8 mouse cellular contexts compared by ENCODE assay signal in genomic region chr11:115766356-115766943, GRCm38 (mm10). TPM values are rescaled to one million over a fixed set of nuclear protein-coding genes. Genes with fewer than 3 reads are reported as not detected.
DNase-seq lines count a peak whose midpoint lies in the region; ATAC-seq and TF ChIP-seq lines count a peak whose summit lies in the region.

No protein-coding gene starts in this region.

- no peak for TF ChIP-seq CTCF in thymus, adult 2 months (IDR thresholded peaks at IDR 0.05; ENCODE audit: borderline replicate concordance, control insufficient read depth, extremely low read depth, insufficient read depth, low read length, poor library complexity)

- H3K9ac ChIP-seq in heart, embryonic 11.5 days (ENCODE audit: low read depth, low read length) = peak overlapping the region; percentile 93
- H3K9ac ChIP-seq in kidney, embryonic 16.5 days (replicated peaks; ENCODE audit: low read length) = peak overlapping the region; percentile 93

- peak overlapping the region; percentile 76 for H3K4me2 ChIP-seq in heart, embryonic 11.5 days
- H3K4me2 ChIP-seq in kidney, embryonic 16.5 days (replicated peaks; ENCODE audit: low read depth, low read length) = peak overlapping the region; percentile 72

- no peaks in the 10 kb centered on the region for H3K27me3 ChIP-seq in thymus, adult 2 months (ENCODE audit: control insufficient read depth, insufficient read depth, low read length)
- no peaks in the 10 kb centered on the region for H3K27me3 ChIP-seq in heart, embryonic 11.5 days (ENCODE audit: control insufficient read depth, insufficient read depth, low read length)
- no peaks in the 10 kb centered on the region for H3K27me3 ChIP-seq in kidney, embryonic 16.5 days (ENCODE audit: insufficient read depth, low read length)

- H3K4me1 ChIP-seq in thymus, adult 2 months (replicated peaks; ENCODE audit: control insufficient read depth, insufficient read depth, low read length) = peaks cover 7% of the 10 kb centered on the region
- H3K4me1 ChIP-seq in heart, embryonic 11.5 days (ENCODE audit: control insufficient read depth, insufficient read depth, low read length) = peaks cover 25% of the 10 kb centered on the region
- H3K4me1 ChIP-seq in kidney, embryonic 16.5 days (ENCODE audit: insufficient read depth, low read length) = peaks cover 30% of the 10 kb centered on the region

- no peaks in the 10 kb centered on the region for H3K36me3 ChIP-seq in thymus, adult 2 months (ENCODE audit: control insufficient read depth, insufficient read depth, low read length)
- H3K36me3 ChIP-seq in heart, embryonic 11.5 days (ENCODE audit: control insufficient read depth, insufficient read depth, low read length) = no peaks in the 10 kb centered on the region
- H3K36me3 ChIP-seq in kidney, embryonic 16.5 days (ENCODE audit: insufficient read depth, low read length) = no peaks in the 10 kb centered on the region

- no peak for ATAC-seq in heart, embryonic 11.5 days (replicated peaks; ENCODE audit: insufficient number of reproducible peaks, low FRiP score, low TSS enrichment)
- no peak; the same call in 1 of the 2 replicates for ATAC-seq in kidney, embryonic 16.5 days (ENCODE audit: low FRiP score, low TSS enrichment)

- H3K4me3 ChIP-seq in thymus, adult 2 months (ENCODE audit: control insufficient read depth, insufficient read depth, low read length) = peak overlapping the region; percentile 62; the same call in 1 of the 2 replicates
- peak overlapping the region; percentile 70 for H3K4me3 ChIP-seq in heart, embryonic 11.5 days (ENCODE audit: low read depth, low read length)
- peak overlapping the region; percentile 92 for H3K4me3 ChIP-seq in kidney, embryonic 16.5 days (ENCODE audit: low read length)

- intact Hi-C loops in left cerebral cortex, postnatal 10 days (cut with DNase I) = no loop called here

- WGBS in thymus, adult 2 months = 40% methylated on average over 13 of the region's 13 CpGs
- 37% methylated on average over 13 of the region's 13 CpGs for WGBS in heart, embryonic 11.5 days (ENCODE audit: insufficient replicate concordance)
- 18% methylated on average over 13 of the region's 13 CpGs for WGBS in kidney, embryonic 16.5 days

- DNase-seq in thymus, adult 2 months = no peak
- DNase-seq in thymus, adult 18-20 months = no peak
- peak; percentile 72 for DNase-seq in lung, postnatal 36 days
- DNase-seq in thymus, postnatal 4 days = no peak
- no peak for DNase-seq in adrenal gland, adult 8-10 months
- no peak for DNase-seq in left cerebral cortex, postnatal 10 days (ENCODE audit: extremely low spot score in 1 of 2, low spot score in 2 of 2)

- no peaks in the 10 kb centered on the region for H3K9me3 ChIP-seq in heart, embryonic 11.5 days (replicated peaks; ENCODE audit: control insufficient read depth, low read length)
- no peaks in the 10 kb centered on the region for H3K9me3 ChIP-seq in kidney, embryonic 16.5 days (ENCODE audit: low read length)

- TF ChIP-seq POLR2A in thymus, adult 2 months (IDR thresholded peaks at IDR 0.05; ENCODE audit: control insufficient read depth, extremely low read depth, insufficient read depth, low read length, poor library complexity) = no peak

- no peak overlapping the region for H3K27ac ChIP-seq in thymus, adult 2 months (ENCODE audit: control insufficient read depth, insufficient read depth, low read length)
- H3K27ac ChIP-seq in heart, embryonic 11.5 days (ENCODE audit: low read depth, low read length) = peak overlapping the region; percentile 93
- peak overlapping the region; percentile 91 for H3K27ac ChIP-seq in kidney, embryonic 16.5 days (ENCODE audit: low read length)

RNA-seq across cellular contexts. Expression of gene Tmem94, which starts 1.2 kb away (rescaled TPM):
- 84.7 and 91.9 TPM in 2 replicates for polyA plus RNA-seq in thymus, adult 2 months (2012; rRNA removed)
- polyA plus RNA-seq in heart, embryonic 11.5 days (2014; fragmentation: Nextera tagmentation; extraction: Ambion mirVana) = 22.9 and 25.1 TPM in 2 replicates
- polyA plus RNA-seq in kidney, embryonic 16.5 days (2015; fragmentation: Nextera tagmentation; extraction: Ambion mirVana) = 33.4 and 34.5 TPM in 2 replicates
- total RNA-seq in adrenal gland, adult 8-10 months (2022) = 100 to 1,000 TPM in 2 of 4 experiments, 10 to 100 TPM in 2; 83.2 to 102 (median 95.5) TPM
- 10 to 100 TPM; 37.7 to 40.0 TPM for total RNA-seq in left cerebral cortex, postnatal 10 days (2021)

RNA-seq across cellular contexts. Expression of gene Caskin2, which starts 47.0 kb away (rescaled TPM):
- polyA plus RNA-seq in thymus, adult 2 months (2012; rRNA removed) = 13.7 and 15.4 TPM in 2 replicates
- 17.4 and 18.1 TPM in 2 replicates for polyA plus RNA-seq in heart, embryonic 11.5 days (2014; fragmentation: Nextera tagmentation; extraction: Ambion mirVana)
- polyA plus RNA-seq in kidney, embryonic 16.5 days (2015; fragmentation: Nextera tagmentation; extraction: Ambion mirVana) = 21.5 and 23.6 TPM in 2 replicates
- total RNA-seq in adrenal gland, adult 8-10 months (2022) = 10 to 100 TPM; 60.6 to 97.3 (median 78.2) TPM
- total RNA-seq in left cerebral cortex, postnatal 10 days (2021) = 10 to 100 TPM; 15.7 to 17.7 TPM

RNA-seq across cellular contexts. Expression of gene Tsen54, which starts 48.1 kb away (rescaled TPM):
- polyA plus RNA-seq in thymus, adult 2 months (2012; rRNA removed) = 31.6 and 34.3 TPM in 2 replicates
- 20.8 TPM in 2 replicates for polyA plus RNA-seq in heart, embryonic 11.5 days (2014; fragmentation: Nextera tagmentation; extraction: Ambion mirVana)
- 48.1 and 50.2 TPM in 2 replicates for polyA plus RNA-seq in kidney, embryonic 16.5 days (2015; fragmentation: Nextera tagmentation; extraction: Ambion mirVana)
- 10 to 100 TPM; 20.0 to 32.2 (median 25.4) TPM for total RNA-seq in adrenal gland, adult 8-10 months (2022)
- total RNA-seq in left cerebral cortex, postnatal 10 days (2021) = 10 to 100 TPM; 13.9 to 14.2 TPM

RNA-seq across cellular contexts. Expression of gene Llgl2, which starts 57.4 kb away (rescaled TPM):
- polyA plus RNA-seq in thymus, adult 2 months (2012; rRNA removed) = 54.5 and 68.6 TPM in 2 replicates
- polyA plus RNA-seq in heart, embryonic 11.5 days (2014; fragmentation: Nextera tagmentation; extraction: Ambion mirVana) = 21.5 and 22.4 TPM in 2 replicates
- polyA plus RNA-seq in kidney, embryonic 16.5 days (2015; fragmentation: Nextera tagmentation; extraction: Ambion mirVana) = 58.3 and 64.5 TPM in 2 replicates
- total RNA-seq in adrenal gland, adult 8-10 months (2022) = 10 to 100 TPM; 10.5 to 13.4 (median 11.5) TPM
- total RNA-seq in left cerebral cortex, postnatal 10 days (2021) = 1 to 10 TPM in 1 of 2 experiments, under 1 TPM in 1; 0.63 to 1.6 TPM

RNA-seq across cellular contexts. Expression of gene Grb2, which starts 58.1 kb away (rescaled TPM):
- polyA plus RNA-seq in thymus, adult 2 months (2012; rRNA removed) = 81.7 and 82.8 TPM in 2 replicates
- 42.7 and 56.3 TPM in 2 replicates for polyA plus RNA-seq in heart, embryonic 11.5 days (2014; fragmentation: Nextera tagmentation; extraction: Ambion mirVana)
- polyA plus RNA-seq in kidney, embryonic 16.5 days (2015; fragmentation: Nextera tagmentation; extraction: Ambion mirVana) = 86.5 and 87.0 TPM in 2 replicates
- 100 to 1,000 TPM; 136 to 165 (median 160) TPM for total RNA-seq in adrenal gland, adult 8-10 months (2022)
- 100 to 1,000 TPM; 183 to 193 TPM for total RNA-seq in left cerebral cortex, postnatal 10 days (2021)
